Mouse (Mus musculus): ENCODE measurements around the gene Kcnk7. TPM values are rescaled to one million over a fixed set of nuclear protein-coding genes. Genes with fewer than 3 reads are reported as not detected.
"Not testable (repeated sequence)": the region's sequence is repeated elsewhere in the genome, so short reads cannot be mapped to it uniquely, and the experiment has no call there.

The Kcnk7 gene
- polyA plus RNA-seq, 1 experiment: not detected

DNA sequence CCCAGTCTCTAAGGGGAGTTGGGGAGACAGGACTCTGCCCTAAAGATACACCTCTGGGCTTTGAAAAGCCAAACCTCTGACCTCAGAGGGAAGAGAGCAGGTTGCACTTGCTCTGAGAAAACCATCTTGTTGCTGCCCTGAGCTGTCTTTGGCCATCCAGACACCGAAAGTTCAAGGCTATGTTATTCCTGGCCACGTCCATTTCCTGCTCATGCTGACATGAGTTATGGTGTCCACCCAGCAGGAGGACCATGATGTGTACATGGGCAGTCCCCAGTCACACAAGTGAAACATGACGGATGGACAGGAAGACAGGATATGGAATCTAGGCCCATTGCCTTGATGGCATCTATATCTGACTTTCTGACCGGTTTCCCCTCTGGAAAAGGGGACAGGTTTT is 23.7 kb upstream of the Kcnk7 start:
- Histone ChIP-seq H3K9me3 (no peaks in the 10 kb centered on the region), H3K4me1 (peaks cover 28% of the 10 kb centered on the region), H3K4me3 (replicated peaks) (no peak overlapping the region), H3K36me3 (replicated peaks; ENCODE audit: low read length) (peaks cover 95% of the 10 kb centered on the region), H3K27me3 (replicated peaks) (no peaks in the 10 kb centered on the region)
- no peak for TF ChIP-seq GATA1 (IDR thresholded peaks at IDR 0.05; ENCODE audit: borderline replicate concordance, low read length)
- no peak for TF ChIP-seq FLI1 (IDR thresholded peaks at IDR 0.05; ENCODE audit: low read length)

DNA sequence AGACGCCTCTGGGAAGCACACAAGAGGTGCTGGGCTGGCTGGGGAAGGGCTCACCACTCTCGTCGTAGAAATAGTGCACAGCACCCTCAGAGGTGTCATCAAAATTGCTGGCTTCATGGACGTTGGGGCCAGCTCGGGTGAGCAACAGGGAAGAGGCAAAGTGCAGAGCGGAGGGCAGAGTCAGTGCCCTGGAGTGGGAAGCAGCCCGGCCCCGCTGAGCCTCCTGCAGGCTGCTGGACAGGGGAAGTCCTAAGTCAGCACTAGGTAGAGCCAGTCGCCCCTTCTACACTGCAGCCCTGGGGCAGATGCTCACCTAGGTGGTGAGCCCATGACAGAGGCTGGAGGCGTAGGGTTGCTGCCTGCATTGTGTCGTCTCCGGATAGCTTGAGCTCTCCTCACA is 19.9 kb upstream of the Kcnk7 start:
- Histone ChIP-seq H3K27me3 (replicated peaks) (no peaks in the 10 kb centered on the region), H3K9me3 (no peaks in the 10 kb centered on the region), H3K36me3 (replicated peaks; ENCODE audit: low read length) (peaks cover 80% of the 10 kb centered on the region), H3K4me3 (replicated peaks) (no peak overlapping the region), H3K4me1 (peaks cover 36% of the 10 kb centered on the region)
- no peak for TF ChIP-seq FLI1 (IDR thresholded peaks at IDR 0.05; ENCODE audit: low read length)
- TF ChIP-seq GATA1 (IDR thresholded peaks at IDR 0.05; ENCODE audit: borderline replicate concordance, low read length): no peak

DNA sequence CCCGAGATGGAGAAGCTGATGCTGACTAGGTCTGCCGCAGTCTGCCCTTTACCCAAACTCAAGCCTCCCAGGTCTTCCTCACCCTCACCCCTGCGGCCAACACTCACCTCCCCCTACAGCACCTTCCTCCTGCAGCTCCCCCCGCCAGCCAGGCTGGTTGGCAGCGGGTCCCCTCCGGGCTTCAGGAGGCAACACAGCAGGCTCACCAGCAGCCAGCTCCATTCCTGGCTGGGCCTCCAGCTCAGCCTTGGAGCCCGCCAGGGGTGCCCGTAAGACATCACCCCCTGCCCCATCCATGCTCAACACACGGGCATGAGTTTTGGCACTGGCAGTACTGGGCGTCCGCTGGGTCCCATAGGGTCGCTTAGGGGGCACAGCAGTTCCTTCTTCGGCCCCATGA is 19.2 kb upstream of the Kcnk7 start:
- Histone ChIP-seq H3K36me3 (replicated peaks; ENCODE audit: low read length) (peaks cover 73% of the 10 kb centered on the region), H3K4me3 (replicated peaks) (no peak overlapping the region), H3K9me3 (no peaks in the 10 kb centered on the region), H3K27me3 (replicated peaks) (no peaks in the 10 kb centered on the region), H3K4me1 (peaks cover 33% of the 10 kb centered on the region)
- no peak for TF ChIP-seq FLI1 (IDR thresholded peaks at IDR 0.05; ENCODE audit: low read length)
- no peak for TF ChIP-seq GATA1 (IDR thresholded peaks at IDR 0.05; ENCODE audit: borderline replicate concordance, low read length)

DNA sequence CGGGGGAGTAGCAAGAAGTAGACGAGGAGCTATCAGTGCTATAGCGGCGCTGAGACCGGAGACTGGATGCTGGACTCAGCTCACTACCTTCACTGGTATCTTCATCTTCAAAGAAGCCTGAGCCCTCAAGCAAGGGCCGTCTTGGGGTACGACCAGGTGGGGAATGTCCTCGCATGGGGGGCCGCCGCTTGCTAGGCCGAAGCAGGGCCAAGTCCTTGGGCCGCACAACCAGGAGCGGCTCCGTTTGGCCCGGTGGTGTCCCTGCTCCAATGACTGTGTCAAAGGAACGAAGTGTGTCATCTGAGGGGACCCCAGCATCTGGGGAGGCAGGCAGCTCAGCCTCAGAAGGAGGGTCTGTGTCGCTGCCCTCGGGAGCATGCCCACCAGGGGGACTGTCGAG is 18.7 kb upstream of the Kcnk7 start:
- TF ChIP-seq FLI1 (IDR thresholded peaks at IDR 0.05; ENCODE audit: low read length) (no peak), GATA1 (IDR thresholded peaks at IDR 0.05; ENCODE audit: borderline replicate concordance, low read length) (no peak)
- Histone ChIP-seq H3K36me3 (replicated peaks; ENCODE audit: low read length) (peaks cover 70% of the 10 kb centered on the region), H3K27me3 (replicated peaks) (no peaks in the 10 kb centered on the region), H3K9me3 (no peaks in the 10 kb centered on the region), H3K4me1 (peaks cover 33% of the 10 kb centered on the region), H3K4me3 (replicated peaks) (no peak overlapping the region)

DNA sequence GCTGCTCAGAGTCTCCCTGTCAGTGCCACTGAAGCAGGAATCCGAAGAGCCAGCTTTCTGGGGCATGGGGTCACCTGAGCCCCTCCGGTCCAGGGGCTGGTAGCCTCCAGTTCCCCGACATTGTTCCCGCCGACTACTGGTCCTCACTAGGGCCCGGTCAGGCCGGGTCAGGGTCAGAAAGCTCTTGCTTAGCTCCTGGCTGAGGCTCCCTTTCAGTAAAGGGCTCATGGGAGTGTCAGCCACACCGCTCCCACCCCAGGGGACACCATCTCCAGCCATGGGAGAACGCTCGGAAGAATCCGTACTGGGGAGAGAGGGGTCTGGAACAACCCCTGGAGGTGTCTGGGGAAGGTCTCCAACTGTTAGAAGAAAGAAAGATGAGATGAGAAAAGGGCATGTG is 18.3 kb upstream of the Kcnk7 start:
- Histone ChIP-seq H3K4me1 (peaks cover 33% of the 10 kb centered on the region), H3K9me3 (no peaks in the 10 kb centered on the region), H3K4me3 (replicated peaks) (no peak overlapping the region), H3K27me3 (replicated peaks) (no peaks in the 10 kb centered on the region), H3K36me3 (replicated peaks; ENCODE audit: low read length) (peaks cover 70% of the 10 kb centered on the region)
- no peak for TF ChIP-seq GATA1 (IDR thresholded peaks at IDR 0.05; ENCODE audit: borderline replicate concordance, low read length)
- no peak for TF ChIP-seq FLI1 (IDR thresholded peaks at IDR 0.05; ENCODE audit: low read length)

DNA sequence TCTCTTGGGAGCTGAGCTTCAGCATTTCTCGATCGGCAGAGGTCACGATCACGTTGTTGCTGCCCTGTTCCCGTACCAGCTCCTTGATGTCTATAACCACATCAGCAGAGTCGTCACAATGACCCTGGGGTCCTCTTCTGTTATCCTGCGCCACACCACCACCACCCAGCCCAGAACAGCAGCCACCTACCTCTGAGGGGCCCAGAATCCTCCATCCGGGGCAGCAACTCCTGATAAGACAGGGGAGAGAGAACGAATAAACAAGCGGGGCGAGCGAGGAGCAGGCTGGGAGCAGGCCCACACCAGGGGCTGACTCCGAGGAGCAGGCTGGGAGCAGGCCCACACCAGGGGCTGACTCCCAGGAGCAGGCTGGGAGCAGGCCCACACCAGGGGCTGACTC is 17.7 kb upstream of the Kcnk7 start:
- Histone ChIP-seq H3K9me3 (no peaks in the 10 kb centered on the region), H3K36me3 (replicated peaks; ENCODE audit: low read length) (peaks cover 70% of the 10 kb centered on the region), H3K4me3 (replicated peaks) (no peak overlapping the region), H3K27me3 (replicated peaks) (no peaks in the 10 kb centered on the region), H3K4me1 (peaks cover 36% of the 10 kb centered on the region)
- TF ChIP-seq GATA1 (IDR thresholded peaks at IDR 0.05; ENCODE audit: borderline replicate concordance, low read length): no peak
- TF ChIP-seq FLI1 (IDR thresholded peaks at IDR 0.05; ENCODE audit: low read length): no peak

DNA sequence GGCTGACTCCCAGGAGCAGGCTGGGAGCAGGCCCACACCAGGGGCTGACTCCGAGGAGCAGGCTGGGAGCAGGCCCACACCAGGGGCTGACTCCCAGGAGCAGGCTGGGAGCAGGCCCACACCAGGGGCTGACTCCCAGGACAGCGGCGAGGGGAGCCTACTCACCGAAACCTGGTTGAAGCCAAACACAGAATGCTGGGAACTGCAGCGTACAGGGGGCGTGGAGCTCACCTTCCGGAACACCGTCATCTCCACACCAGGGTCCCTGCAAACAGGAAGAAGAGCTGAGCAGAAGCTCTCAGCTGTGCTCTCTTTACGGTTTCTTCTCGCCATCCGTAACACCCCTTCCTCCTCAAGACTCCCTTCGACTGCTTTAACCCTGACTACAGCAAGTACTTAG is 17.2 kb upstream of the Kcnk7 start:
- H3K4me1 ChIP-seq: peaks cover 40% of the 10 kb centered on the region
- H3K9me3 ChIP-seq; H3K27me3 ChIP-seq (replicated peaks): not testable (repeated sequence)
- H3K36me3 ChIP-seq (replicated peaks; ENCODE audit: low read length): peaks cover 70% of the 10 kb centered on the region
- H3K4me3 ChIP-seq (replicated peaks): peak overlapping the region; percentile 97

DNA sequence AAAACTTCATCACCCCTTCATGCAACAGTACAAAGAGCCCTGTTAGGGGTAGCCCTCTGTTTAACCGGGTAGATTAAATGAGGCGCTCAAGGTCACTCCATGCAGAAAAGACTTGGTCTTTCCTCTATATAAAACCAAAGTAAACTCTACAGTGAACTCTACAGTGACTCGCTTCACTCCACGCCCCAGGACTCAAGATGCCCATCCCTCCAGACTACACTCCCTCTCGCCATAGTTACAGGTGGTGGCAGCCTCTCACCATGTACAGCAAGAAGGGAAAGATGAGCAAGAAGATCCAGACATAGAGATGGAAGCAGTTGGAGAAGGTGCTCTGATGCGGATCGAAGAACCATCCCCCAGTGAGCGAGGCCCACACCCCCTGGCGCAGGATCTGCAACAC is 16.4 kb upstream of the Kcnk7 start:
- H3K4me3 ChIP-seq (replicated peaks): peak overlapping the region; percentile 97
- H3K27me3 ChIP-seq (replicated peaks): no peaks in the 10 kb centered on the region
- H3K9me3 ChIP-seq: no peaks in the 10 kb centered on the region
- no peak for TF ChIP-seq FLI1 (IDR thresholded peaks at IDR 0.05; ENCODE audit: low read length)
- TF ChIP-seq GATA1 (IDR thresholded peaks at IDR 0.05; ENCODE audit: borderline replicate concordance, low read length): no peak
- peaks cover 48% of the 10 kb centered on the region for H3K4me1 ChIP-seq
- peaks cover 69% of the 10 kb centered on the region for H3K36me3 ChIP-seq (replicated peaks; ENCODE audit: low read length)

DNA sequence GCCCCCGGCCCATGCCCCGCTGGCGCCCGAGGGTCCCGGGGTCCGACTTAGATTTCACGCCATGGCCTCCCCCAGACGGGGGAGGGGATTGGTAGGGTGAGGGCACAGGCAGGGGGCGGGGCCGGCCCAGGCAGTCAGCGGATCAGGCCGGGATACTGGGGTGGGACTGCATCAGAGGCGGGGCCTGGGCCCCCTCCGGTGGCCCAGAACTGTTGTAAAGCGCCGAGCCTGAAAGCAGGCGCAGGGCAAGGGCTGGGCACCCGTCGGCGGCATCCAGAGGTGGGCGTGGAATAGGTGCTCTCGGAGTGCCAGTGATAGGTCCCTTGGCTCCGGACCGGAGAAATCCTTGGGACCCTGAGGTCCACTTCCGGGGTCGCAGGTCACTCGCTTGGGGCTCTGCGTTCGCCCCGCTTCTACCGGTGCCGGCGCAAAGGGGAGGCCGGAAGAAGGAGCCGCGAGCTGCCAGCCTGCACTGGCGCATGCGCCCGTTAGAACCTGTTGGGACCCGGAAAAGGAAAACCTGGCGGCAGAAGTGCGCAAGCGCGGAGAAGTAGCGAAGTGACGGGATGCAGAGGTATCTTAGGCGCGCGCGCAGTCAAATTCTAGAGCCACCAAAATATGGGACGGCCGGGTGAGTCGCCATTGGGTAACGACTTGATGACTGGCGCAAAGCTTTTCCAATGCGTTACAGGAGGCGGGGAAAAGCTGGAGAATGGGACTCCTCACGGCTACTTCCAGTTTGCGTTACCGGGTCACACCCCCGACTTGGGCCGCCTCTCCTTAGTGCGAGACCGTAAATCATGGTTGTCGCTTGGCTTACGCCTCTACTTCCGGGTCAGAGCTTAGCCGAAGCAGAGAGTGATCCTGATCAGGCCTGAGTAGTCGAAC is 15.7 kb upstream of the Kcnk7 start, which contains the start of the genes Map3k11 and Pcnx3:
TSS of gene Map3k11 (plus strand) at position 543 of the 888 bp plus-strand sequence.
TSS of gene Pcnx3 (minus strand) at position 709 of the 888 bp plus-strand sequence.
- H3K9me3 ChIP-seq: no peaks in the 10 kb centered on the region
- H3K4me1 ChIP-seq: peaks cover 52% of the 10 kb centered on the region
- H3K36me3 ChIP-seq (replicated peaks; ENCODE audit: low read length): peaks cover 69% of the 10 kb centered on the region
- H3K27me3 ChIP-seq (replicated peaks): no peaks in the 10 kb centered on the region
- no peak for TF ChIP-seq FLI1 (IDR thresholded peaks at IDR 0.05; ENCODE audit: low read length)
- TF ChIP-seq GATA1 (IDR thresholded peaks at IDR 0.05; ENCODE audit: borderline replicate concordance, low read length): no peak
- H3K4me3 ChIP-seq (replicated peaks): peak within 1 kb of the TSS; percentile 97

DNA sequence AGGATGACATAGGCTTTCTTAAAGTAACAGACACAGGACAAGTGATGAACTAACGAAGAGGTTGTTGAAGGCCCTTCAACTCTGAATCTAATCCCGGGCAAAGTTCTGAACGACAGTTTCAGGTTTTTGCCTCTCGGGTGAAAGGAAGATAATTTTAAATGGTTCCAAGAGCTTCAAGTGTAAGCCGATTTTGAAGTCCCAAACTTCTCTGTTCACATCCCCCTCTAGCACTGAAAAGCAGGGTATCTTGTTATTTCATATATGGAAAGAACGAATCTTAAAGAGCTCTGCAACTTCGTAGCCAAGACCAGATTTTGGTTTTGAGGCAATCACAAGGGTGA is 15.1 kb upstream of the Kcnk7 start:
- Histone ChIP-seq H3K4me3 (replicated peaks) (peak overlapping the region; percentile 97), H3K27me3 (replicated peaks) (no peaks in the 10 kb centered on the region), H3K9me3 (no peaks in the 10 kb centered on the region), H3K4me1 (peaks cover 58% of the 10 kb centered on the region), H3K36me3 (replicated peaks; ENCODE audit: low read length) (peaks cover 69% of the 10 kb centered on the region)
- TF ChIP-seq FLI1 (IDR thresholded peaks at IDR 0.05; ENCODE audit: low read length) (no peak), GATA1 (IDR thresholded peaks at IDR 0.05; ENCODE audit: borderline replicate concordance, low read length) (no peak)
